Mouse (Mus musculus) liver, embryonic 18 days (tissue): ENCODE data around the gene Tex261. TPM values are rescaled to one million over a fixed set of nuclear protein-coding genes. Genes with fewer than 3 reads are reported as not detected.

Experiments used
- polyA plus RNA-seq: library from polyadenylated mRNA; depleted of rRNA; stranded (reverse); fragments of >200 nt; gene quantifications from 2 replicates; pipeline ENCODE4 v1.2.3, GENCODE M21; 2012; rRNA removed

Tex261 gene
- 24.8 and 26.3 TPM in 2 replicates for polyA plus RNA-seq

GRCm38 (mm10) chr6:83775638-83776293, at the start of gene Tex261:
Gene Tex261, minus strand, starts transcription at chr6:83775813.

GRCm38 (mm10) chr6:83794760-83795296, 19.2 kb upstream of the Tex261 start, which contains the start of gene Nagk:
Gene Nagk, plus strand, starts transcription at chr6:83794982.

GRCm38 (mm10) chr6:83762344-83762743, 13.3 kb downstream of the Tex261 start, which contains the start of gene Ankrd53:
Gene Ankrd53, plus strand, starts transcription at chr6:83762644.

GRCm38 (mm10) chr6:83742761-83743160, 32.9 kb downstream of the Tex261 start, which contains the start of gene Atp6v1b1:
Gene Atp6v1b1, plus strand, starts transcription at chr6:83742990.

Other genes starting within 250 kb of the Tex261 start
- 4.8 and 5.8 TPM in 2 replicates for gene Actg2, start 239.5 kb downstream of the Tex261 start, polyA plus RNA-seq
- 6.4 and 7.2 TPM in 2 replicates for gene Stambp, start 203.1 kb downstream of the Tex261 start, polyA plus RNA-seq
- 39.7 and 74.4 TPM in 2 replicates for gene Clec4f, start 119.6 kb downstream of the Tex261 start, polyA plus RNA-seq
- gene Cd207, start 98.0 kb downstream of the Tex261 start, polyA plus RNA-seq = 0.90 and 2.2 TPM in 2 replicates
- not detected in 2 replicates for gene Vax2, start 64.5 kb downstream of the Tex261 start, polyA plus RNA-seq
- 0.05 TPM in 1 of 2 replicates, not detected in the other for gene Atp6v1b1, start 32.8 kb downstream of the Tex261 start, polyA plus RNA-seq
- not detected in 2 replicates for gene Ankrd53, start 13.2 kb downstream of the Tex261 start, polyA plus RNA-seq
- 8.8 and 10.3 TPM in 2 replicates for gene Nagk, start 19.2 kb upstream of the Tex261 start, polyA plus RNA-seq
- 6.5 TPM in 2 replicates for gene Paip2b, start 55.9 kb upstream of the Tex261 start, polyA plus RNA-seq
- 13.5 and 14.4 TPM in 2 replicates for gene Zfp638, start 91.3 kb upstream of the Tex261 start, polyA plus RNA-seq
- gene Dysf, start 232.8 kb upstream of the Tex261 start, polyA plus RNA-seq = 2.6 TPM in 2 replicates